Mouse (Mus musculus) neural tube, embryonic 14.5 days (tissue): ENCODE measurements around the gene Smim5. TPM values are rescaled to one million over a fixed set of nuclear protein-coding genes. Genes with fewer than 3 reads are reported as not detected.
"Not testable (repeated sequence)": the region's sequence is repeated elsewhere in the genome, so short reads cannot be mapped to it uniquely, and the experiment has no call there.

ENCODE experiments used
- ATAC-seq: fragments of 200-750 bp; cut with Nextera tagmentation; 2 replicates; pipeline ENCODE4 v1.8.0; 2017; ENCODE audit warnings: low read depth, mild to moderate bottlenecking, moderate TSS enrichment, moderate library complexity
- H3K27ac ChIP-seq: fragments of 300-500 bp; sonication (generic); 2 replicates; pipeline ENCODE4 v1.5.1; 2014; ENCODE audit warnings: low read depth, mild to moderate bottlenecking, control low read depth, low read length, moderate library complexity, mixed read lengths
- H3K27me3 ChIP-seq: fragments of 300-500 bp; sonication (generic); 2 replicates; pipeline ENCODE4 v1.6.1; 2014; ENCODE audit warnings: low read length; ENCODE audit not compliant: control insufficient read depth, insufficient read depth
- H3K36me3 ChIP-seq: fragments of 300-500 bp; sonication (generic); 2 replicates; pipeline ENCODE4 v1.6.1; 2014; ENCODE audit warnings: low read length, mixed read lengths; ENCODE audit not compliant: control insufficient read depth, insufficient read depth
- H3K4me1 ChIP-seq: fragments of 300-500 bp; sonication (generic); 2 replicates; pipeline ENCODE4 v1.6.1; 2014; ENCODE audit warnings: low read length; ENCODE audit not compliant: control insufficient read depth, insufficient read depth
- H3K4me2 ChIP-seq: fragments of 300-500 bp; sonication (generic); 2 replicates; pipeline ENCODE4 v1.6.1; 2014; ENCODE audit warnings: mild to moderate bottlenecking, low read depth, low read length, control low read depth
- H3K4me3 ChIP-seq: fragments of 300-500 bp; sonication (generic); 2 replicates; pipeline ENCODE4 v1.5.1; 2014; ENCODE audit warnings: low read depth, low read length, control low read depth, mixed read lengths
- H3K9ac ChIP-seq: fragments of 300-500 bp; sonication (generic); replicated peaks from 2 replicates; pipeline ENCODE4 v1.6.1; 2014; ENCODE audit warnings: low read depth, mild to moderate bottlenecking, control low read depth, low read length, mixed read lengths
- H3K9me3 ChIP-seq: fragments of 300-500 bp; sonication (generic); 2 replicates; pipeline ENCODE4 v1.6.1; 2016; ENCODE audit warnings: low read length; ENCODE audit not compliant: control insufficient read depth
- WGBS: fragments of 180-500 bp; shearing (Covaris S2); extraction: QIAGEN DNeasy Blood & Tissue Kit; methylation state at CpG from one replicate; pipeline ENCODE4 v1.1.7; 2014; 5-methylcytosine and 5-hydroxymethylcytosine counted together
- polyA plus RNA-seq: library from polyadenylated mRNA; unstranded; fragments of >200 nt; fragmentation: Nextera tagmentation; extraction: Ambion mirVana; gene quantifications from 2 replicates; pipeline ENCODE4 v1.2.1, GENCODE M21; 2014

Smim5 gene
- polyA plus RNA-seq: 1.6 and 1.8 TPM in 2 replicates

- Histone ChIP-seq H3K4me2 (no peak within 1 kb of the TSS), H3K4me3 (no peak within 1 kb of the TSS), H3K27me3 (no peaks in the 10 kb centered on the region), H3K27ac (no peak within 1 kb of the TSS), H3K4me1 (0 out of 2 replicates have a peak, but pooled peaks cover 2% of the 10 kb centered on the region), H3K9ac (0 out of 2 replicates have a peak within 1 kb of the TSS, but pooled peaks have one; percentile 16), H3K36me3 (no peaks in the 10 kb centered on the region), H3K9me3 (no peaks in the 10 kb centered on the region)
- WGBS: 35% methylated on average over 16 of the region's 16 CpGs
- no peak; the same call in 1 of the 2 replicates for ATAC-seq
Measured at GRCm38 (mm10) chr11:115899486-115900266, at the start of gene Smim5. Smim5 (plus strand) TSS chr11:115899966.

DNA sequence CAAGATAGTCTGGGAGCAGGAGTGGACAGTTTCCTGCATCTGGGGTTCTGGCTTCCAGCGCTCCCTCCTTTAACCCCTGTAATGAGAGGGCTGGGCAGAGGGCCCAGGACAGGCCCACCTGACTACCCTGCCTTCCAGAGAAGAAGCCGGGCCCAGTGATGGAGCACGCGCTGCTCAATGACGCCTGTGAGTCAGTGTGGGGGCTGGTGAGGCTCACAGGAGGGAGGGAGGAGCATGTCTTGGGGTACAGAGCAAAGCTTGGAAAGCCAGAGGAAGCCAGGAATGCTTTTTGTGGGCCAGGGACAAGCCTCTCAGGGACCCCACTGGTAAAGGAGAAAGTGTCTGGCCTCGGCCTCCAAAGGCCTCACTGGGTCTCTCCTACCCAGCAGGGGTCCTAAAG is 45.1 kb upstream of the Smim5 start:
- Histone ChIP-seq H3K4me2 (no peak overlapping the region), H3K9ac (no peak overlapping the region), H3K4me1 (0 out of 2 replicates have a peak, but pooled peaks cover 6% of the 10 kb centered on the region), H3K4me3 (no peak overlapping the region), H3K36me3 (no peaks in the 10 kb centered on the region), H3K27me3 (peaks cover 21% of the 10 kb centered on the region), H3K9me3 (no peaks in the 10 kb centered on the region), H3K27ac (no peak overlapping the region)
- WGBS: 93% methylated on average over 6 of the region's 6 CpGs
- ATAC-seq: no peak

GRCm38 (mm10) chr11:115857146-115857545 is 42.6 kb upstream of the Smim5 start:
- 93% methylated on average over 4 of the region's 4 CpGs for WGBS
- not testable (repeated sequence) for H3K4me3 ChIP-seq, H3K4me2 ChIP-seq, H3K9me3 ChIP-seq, H3K9ac ChIP-seq, ATAC-seq, H3K4me1 ChIP-seq, H3K27ac ChIP-seq, H3K36me3 ChIP-seq
- H3K27me3 ChIP-seq: peaks cover 27% of the 10 kb centered on the region

DNA sequence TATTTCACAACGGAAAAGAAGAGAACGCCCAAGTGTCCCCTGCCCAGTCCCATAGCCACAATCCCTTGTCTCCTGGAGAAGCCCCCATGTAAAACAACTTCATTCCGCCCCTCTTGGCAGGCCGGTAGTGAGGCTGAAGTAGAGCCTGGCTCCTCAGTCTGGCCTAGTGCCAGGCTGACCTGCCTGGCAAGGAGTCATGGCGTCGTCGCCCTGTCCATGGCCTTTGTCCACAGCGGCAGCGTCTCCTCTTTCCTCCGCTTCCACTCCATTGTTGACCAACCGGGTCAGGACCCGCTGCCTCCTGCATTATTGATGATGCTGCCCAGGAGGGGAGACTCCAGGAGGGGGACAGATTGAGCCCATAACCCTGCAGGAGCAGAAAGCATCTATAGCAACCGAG is 41.8 kb upstream of the Smim5 start:
- Histone ChIP-seq H3K36me3 (no peaks in the 10 kb centered on the region), H3K4me2 (no peak overlapping the region), H3K9ac (no peak overlapping the region), H3K9me3 (no peaks in the 10 kb centered on the region), H3K4me3 (no peak overlapping the region), H3K4me1 (0 out of 2 replicates have a peak, but pooled peaks cover 6% of the 10 kb centered on the region), H3K27me3 (peaks cover 27% of the 10 kb centered on the region), H3K27ac (no peak overlapping the region)
- WGBS: 37% methylated on average over 13 of the region's 13 CpGs
- no peak for ATAC-seq

DNA sequence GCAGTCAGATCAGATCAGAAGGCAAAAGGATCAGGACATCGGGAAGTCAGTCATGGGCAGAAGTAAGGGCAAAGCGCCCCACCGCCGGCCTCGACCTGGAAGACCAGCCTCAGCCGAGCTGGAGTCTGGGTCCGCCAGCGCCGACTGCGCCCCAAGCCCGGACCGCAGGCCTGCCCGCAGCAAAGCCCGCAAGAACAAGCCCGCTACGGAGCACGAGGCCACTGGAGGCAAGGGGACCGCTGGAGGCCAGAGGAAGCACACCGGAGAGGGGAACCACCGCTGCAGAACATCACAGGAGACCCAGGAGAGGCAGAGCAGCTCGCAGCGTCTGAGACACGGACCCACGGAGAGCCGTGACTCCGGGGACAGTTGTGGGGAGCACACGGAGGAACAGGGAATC is 41.4 kb upstream of the Smim5 start, which contains the start of gene Myo15b:
Gene Myo15b, plus strand, starts transcription at position 53 of the 400 bp plus-strand sequence.
- Histone ChIP-seq H3K27ac (no peak within 1 kb of the TSS), H3K4me3 (peak within 1 kb of the TSS; percentile 26), H3K9ac (peak within 1 kb of the TSS; percentile 39; the same call in 1 of the 2 replicates), H3K9me3 (no peaks in the 10 kb centered on the region), H3K27me3 (peaks cover 27% of the 10 kb centered on the region), H3K36me3 (no peaks in the 10 kb centered on the region), H3K4me2 (peak within 1 kb of the TSS; percentile 44), H3K4me1 (0 out of 2 replicates have a peak, but pooled peaks cover 6% of the 10 kb centered on the region)
- WGBS: 11% methylated on average over 27 of the region's 27 CpGs
- no peak for ATAC-seq

GRCm38 (mm10) chr11:115859143-115859945 is 40.4 kb upstream of the Smim5 start:
- WGBS: 2% methylated on average over 57 of the region's 75 CpGs
- H3K9ac ChIP-seq: peak overlapping the region; percentile 39; the same call in 1 of the 2 replicates
- peaks cover 27% of the 10 kb centered on the region for H3K27me3 ChIP-seq
- peak overlapping the region; percentile 44 for H3K4me2 ChIP-seq
- H3K27ac ChIP-seq: no peak overlapping the region
- H3K4me3 ChIP-seq: peak overlapping the region; percentile 26
- no peaks in the 10 kb centered on the region for H3K36me3 ChIP-seq
- ATAC-seq: peak; percentile 86; the same call in 1 of the 2 replicates
- H3K4me1 ChIP-seq: 0 out of 2 replicates have a peak, but pooled peaks cover 6% of the 10 kb centered on the region
- H3K9me3 ChIP-seq: no peaks in the 10 kb centered on the region

- WGBS: 90% methylated on average over 8 of the region's 8 CpGs
- ATAC-seq: no peak
Measured at GRCm38 (mm10) chr11:115863895-115864294, 35.9 kb upstream of the Smim5 start.

GRCm38 (mm10) chr11:115869393-115869792 is 30.4 kb upstream of the Smim5 start:
- Histone ChIP-seq H3K4me1 (no peaks in the 10 kb centered on the region), H3K27me3 (no peaks in the 10 kb centered on the region), H3K9ac (no peak overlapping the region), H3K36me3 (no peaks in the 10 kb centered on the region), H3K27ac (no peak overlapping the region), H3K4me2 (no peak overlapping the region), H3K4me3 (no peak overlapping the region), H3K9me3 (no peaks in the 10 kb centered on the region)
- 83% methylated on average over 8 of the region's 8 CpGs for WGBS
- ATAC-seq: no peak

More at GRCm38 (mm10) chr11:115863895-115864294, 35.9 kb upstream of the Smim5 start:
- Histone ChIP-seq H3K27ac (no peak overlapping the region), H3K9ac (no peak overlapping the region), H3K9me3 (no peaks in the 10 kb centered on the region), H3K4me3 (no peak overlapping the region), H3K27me3 (peaks cover 13% of the 10 kb centered on the region), H3K4me1 (0 out of 2 replicates have a peak, but pooled peaks cover 6% of the 10 kb centered on the region), H3K4me2 (no peak overlapping the region), H3K36me3 (no peaks in the 10 kb centered on the region)
